Comparison of ENCODE assay signal across 8 mouse cellular contexts in genomic region chr12:108003928-108004327, GRCm38 (mm10). TPM values are rescaled to one million over a fixed set of nuclear protein-coding genes. Genes with fewer than 3 reads are reported as not detected.
DNase-seq lines count a peak whose midpoint lies in the region; ATAC-seq lines count a peak whose summit lies in the region.

No protein-coding gene starts in this region.

- WGBS in forebrain, embryonic 10.5 days: under 1% methylated on average over 35 of the region's 35 CpGs
- WGBS in hindbrain, embryonic 13.5 days: under 1% methylated on average over 35 of the region's 35 CpGs

- H3K4me3 ChIP-seq in forebrain, embryonic 10.5 days: peak overlapping the region; percentile 90
- peak overlapping the region; percentile 93 for H3K4me3 ChIP-seq in hindbrain, embryonic 13.5 days

- DNase-seq in 3T3-L1 (ENCODE audit: low read depth, low spot score) (peak; percentile 64), WW6 (ENCODE audit: low read depth, low spot score) (peak; percentile 71)
- DNase-seq in forebrain, embryonic 10.5 days (ENCODE audit: extremely low spot score, low spot score): peak; percentile 88
- DNase-seq in layer of hippocampus, postnatal 10 days (ENCODE audit: low spot score in 2 of 2): peak; percentile 69 to 79
- DNase-seq in lung, postnatal 10 days: peak; percentile 66
- DNase-seq in right cerebral cortex, adult 18-20 months: peak; percentile 88
- no peak for DNase-seq in ovary, adult 18-20 months (ENCODE audit: low spot score)

- ATAC-seq in hindbrain, embryonic 13.5 days (ENCODE audit: low FRiP score): peak; percentile 79

- H3K9me3 ChIP-seq in forebrain, embryonic 10.5 days: no peaks in the 10 kb centered on the region
- H3K9me3 ChIP-seq in hindbrain, embryonic 13.5 days: no peaks in the 10 kb centered on the region

- no peaks in the 10 kb centered on the region for H3K36me3 ChIP-seq in forebrain, embryonic 10.5 days (replicated peaks)
- no peaks in the 10 kb centered on the region for H3K36me3 ChIP-seq in hindbrain, embryonic 13.5 days

- H3K9ac ChIP-seq in hindbrain, embryonic 13.5 days: peak overlapping the region; percentile 96

- H3K27ac ChIP-seq in forebrain, embryonic 10.5 days: peak overlapping the region; percentile 98
- H3K27ac ChIP-seq in hindbrain, embryonic 13.5 days: peak overlapping the region; percentile 99

- peaks cover 77% of the 10 kb centered on the region for H3K27me3 ChIP-seq in forebrain, embryonic 10.5 days (ENCODE audit: poor library complexity, severe bottlenecking)
- H3K27me3 ChIP-seq in hindbrain, embryonic 13.5 days: peaks cover 23% of the 10 kb centered on the region; the same call in 1 of the 2 replicates

- peak overlapping the region; percentile 79 for H3K4me2 ChIP-seq in hindbrain, embryonic 13.5 days

- peaks cover 70% of the 10 kb centered on the region for H3K4me1 ChIP-seq in forebrain, embryonic 10.5 days
- H3K4me1 ChIP-seq in hindbrain, embryonic 13.5 days (replicated peaks): peaks cover 47% of the 10 kb centered on the region

RNA-seq across cellular contexts. Expression of gene Bcl11b, which starts 0.5 kb away (rescaled TPM):
- polyA plus RNA-seq in forebrain, embryonic 10.5 days (2016; fragmentation: Nextera tagmentation; extraction: Ambion mirVana): 3.4 and 5.5 TPM in 2 replicates
- polyA plus RNA-seq in hindbrain, embryonic 13.5 days (2015; fragmentation: Nextera tagmentation; extraction: Ambion mirVana): 27.0 and 31.0 TPM in 2 replicates
- 100 to 1,000 TPM; 118 to 127 TPM for total RNA-seq in layer of hippocampus, postnatal 10 days (2021)
